Mouse (Mus musculus) liver, postnatal 0 days (tissue): ENCODE data around the gene Zdhhc13.

ENCODE experiments used
- CTCF ChIP-seq: sonication (generic); IDR thresholded peaks from 2 replicates; pipeline ENCODE4 v1.5.1; 2016; ENCODE audit warnings: antibody characterized with exemption, low read depth
- EP300 ChIP-seq: IDR thresholded peaks from 2 replicates; pipeline ENCODE4 v1.6.1; 2016; ENCODE audit warnings: antibody characterized with exemption, low read depth, mild to moderate bottlenecking

DNA sequence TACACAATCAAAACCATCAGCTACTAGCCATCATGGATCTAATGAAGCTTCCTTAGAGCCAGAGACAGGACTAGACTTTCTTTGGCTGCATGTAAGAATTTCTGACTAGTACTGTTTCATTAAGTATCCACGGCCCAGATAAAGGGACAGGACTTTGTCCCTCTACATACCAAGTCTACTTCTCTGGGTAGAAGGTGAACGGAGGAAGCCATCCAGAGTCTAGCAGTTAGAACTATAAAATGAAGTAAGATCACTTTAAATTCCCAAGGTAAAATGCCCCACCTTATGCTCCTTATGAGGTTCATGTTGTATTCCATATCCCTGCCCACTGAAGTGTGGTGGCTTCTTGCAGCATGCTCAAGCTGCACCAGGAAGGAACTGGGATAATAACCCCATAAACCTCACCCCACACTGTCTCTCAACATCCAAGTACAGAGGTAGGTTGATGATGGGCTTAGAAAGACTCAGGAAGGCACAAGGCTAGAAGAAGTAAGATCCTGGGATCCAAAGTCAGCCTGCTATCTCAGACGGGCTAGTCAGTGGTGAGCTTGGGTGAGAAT is 34.3 kb upstream of the Zdhhc13 start:
- no peak for TF ChIP-seq CTCF
- TF ChIP-seq EP300, result no peak
